Mouse (Mus musculus): ENCODE data around the gene Sh2d3c.

Sh2d3c gene

DNA sequence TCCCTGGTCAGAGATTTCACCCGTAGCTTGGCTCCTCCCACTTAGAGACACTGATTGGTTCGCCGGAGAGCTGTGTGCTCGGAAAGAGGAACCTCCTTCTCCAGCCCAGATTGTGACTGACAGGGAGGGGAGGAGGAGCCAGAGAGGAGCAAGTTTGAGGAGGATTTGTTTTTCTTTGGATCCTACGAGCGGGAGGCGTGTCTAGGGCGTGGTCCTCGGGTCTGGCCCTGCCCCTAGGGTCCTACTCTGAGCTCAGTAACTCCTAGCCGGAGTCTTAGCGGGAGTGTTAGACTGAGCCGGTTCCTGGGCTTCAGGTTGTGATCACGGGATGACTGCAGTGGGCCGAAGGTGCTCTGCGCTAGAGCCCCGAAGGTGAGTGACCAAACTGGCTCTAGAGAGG lies 6.6 kb downstream of the Sh2d3c start:
- peak; percentile 92 for DNase-seq

GRCm38 (mm10) chr2:32728463-32728862 lies 7.6 kb downstream of the Sh2d3c start:
- no peak for DNase-seq

DNA sequence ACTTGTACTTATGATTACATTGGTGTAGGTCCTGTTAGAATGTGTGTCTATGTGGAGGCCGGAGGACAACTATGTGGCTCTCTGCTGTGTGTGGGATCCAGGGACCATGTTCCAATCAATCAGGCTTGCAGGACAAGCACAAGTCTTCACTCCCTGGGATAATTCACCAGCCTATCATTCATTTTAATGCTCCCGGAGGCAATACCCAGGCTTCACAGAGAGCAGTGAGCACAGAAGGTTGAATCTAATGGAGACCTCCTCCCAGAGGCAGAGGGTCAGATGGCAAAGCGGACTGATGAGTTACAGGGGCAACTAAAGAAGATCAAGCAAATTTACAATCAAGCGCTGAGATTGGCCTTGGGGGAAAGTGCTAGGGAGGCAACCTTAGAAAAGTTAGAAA lies 8.7 kb downstream of the Sh2d3c start:
- DNase-seq, result no peak

GRCm38 (mm10) chr2:32730854-32731253 lies 10.0 kb downstream of the Sh2d3c start:
- no peak for DNase-seq

DNA sequence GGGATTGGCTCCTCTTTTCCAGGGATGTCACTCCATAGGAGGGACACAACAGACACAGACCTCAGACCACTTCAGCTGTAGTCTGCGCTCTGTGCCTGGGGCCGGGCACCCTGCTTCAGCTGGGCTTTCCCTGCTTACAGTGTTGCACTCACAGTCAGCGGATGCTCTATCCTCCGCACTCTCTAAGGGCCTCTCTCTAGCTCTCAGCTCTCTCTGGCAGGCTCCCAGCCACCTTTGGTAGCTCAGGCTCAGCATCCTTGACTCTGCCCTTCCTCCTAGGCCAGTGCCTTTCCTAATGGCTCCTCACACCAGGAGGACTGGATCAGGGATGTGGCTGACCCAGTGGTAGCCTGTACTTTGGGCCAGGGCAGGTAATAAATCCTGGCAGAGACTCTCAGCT lies 11.1 kb downstream of the Sh2d3c start:
- no peak for DNase-seq

DNA sequence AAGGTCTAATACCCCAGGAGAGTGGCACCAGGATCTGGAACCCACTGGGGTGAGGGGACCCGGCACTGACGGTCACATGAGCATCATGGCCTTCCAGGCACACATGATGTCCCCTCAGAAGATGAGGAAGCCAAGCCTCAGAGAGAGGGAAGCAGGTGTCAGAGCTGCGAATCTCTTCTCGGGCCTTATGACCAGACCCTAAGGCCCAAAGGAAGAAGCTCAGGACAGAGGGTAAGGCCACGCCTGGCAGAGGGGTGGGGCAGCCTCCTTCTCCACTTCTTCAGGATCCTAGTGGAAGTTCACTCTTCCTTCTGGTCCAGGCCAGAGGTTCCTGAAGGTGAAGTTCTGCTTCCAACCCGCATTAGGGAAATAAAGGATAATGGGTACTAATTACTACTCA lies 11.8 kb downstream of the Sh2d3c start:
- no peak for DNase-seq

GRCm38 (mm10) chr2:32734480-32734879 lies 13.6 kb downstream of the Sh2d3c start:
- no peak for DNase-seq

- DNase-seq, result no peak
Measured at GRCm38 (mm10) chr2:32734933-32735332, 14.1 kb downstream of the Sh2d3c start.

GRCm38 (mm10) chr2:32736306-32736829 lies 15.5 kb downstream of the Sh2d3c start:
- no peak for DNase-seq

- DNase-seq, result no peak
Measured at GRCm38 (mm10) chr2:32737008-32737407, 16.2 kb downstream of the Sh2d3c start.

- DNase-seq, result no peak
Measured at GRCm38 (mm10) chr2:32739311-32739710, 18.5 kb downstream of the Sh2d3c start.

DNA sequence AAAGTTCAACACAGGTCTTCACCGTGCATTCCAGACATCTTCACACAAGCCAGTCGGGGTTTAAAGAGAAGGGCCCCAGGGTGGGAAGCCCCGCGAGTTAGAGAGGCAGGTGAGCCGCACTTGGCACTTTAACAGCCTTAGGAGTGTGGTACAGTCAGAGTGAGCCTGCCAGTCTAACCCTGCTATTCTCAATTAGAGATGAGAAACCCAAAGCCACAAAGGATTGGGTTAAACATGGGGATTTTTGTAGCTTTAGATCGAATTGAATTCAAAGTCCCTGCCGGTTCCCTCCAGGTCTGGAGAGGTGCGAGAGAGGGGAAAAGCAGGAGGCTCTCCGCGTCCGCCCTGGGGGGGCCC lies 20.0 kb downstream of the Sh2d3c start, which contains the start of gene 6330409D20Rik:
Gene 6330409D20Rik, minus strand, starts transcription at position 101 of the 357 bp plus-strand sequence.
- no peak for DNase-seq

DNA sequence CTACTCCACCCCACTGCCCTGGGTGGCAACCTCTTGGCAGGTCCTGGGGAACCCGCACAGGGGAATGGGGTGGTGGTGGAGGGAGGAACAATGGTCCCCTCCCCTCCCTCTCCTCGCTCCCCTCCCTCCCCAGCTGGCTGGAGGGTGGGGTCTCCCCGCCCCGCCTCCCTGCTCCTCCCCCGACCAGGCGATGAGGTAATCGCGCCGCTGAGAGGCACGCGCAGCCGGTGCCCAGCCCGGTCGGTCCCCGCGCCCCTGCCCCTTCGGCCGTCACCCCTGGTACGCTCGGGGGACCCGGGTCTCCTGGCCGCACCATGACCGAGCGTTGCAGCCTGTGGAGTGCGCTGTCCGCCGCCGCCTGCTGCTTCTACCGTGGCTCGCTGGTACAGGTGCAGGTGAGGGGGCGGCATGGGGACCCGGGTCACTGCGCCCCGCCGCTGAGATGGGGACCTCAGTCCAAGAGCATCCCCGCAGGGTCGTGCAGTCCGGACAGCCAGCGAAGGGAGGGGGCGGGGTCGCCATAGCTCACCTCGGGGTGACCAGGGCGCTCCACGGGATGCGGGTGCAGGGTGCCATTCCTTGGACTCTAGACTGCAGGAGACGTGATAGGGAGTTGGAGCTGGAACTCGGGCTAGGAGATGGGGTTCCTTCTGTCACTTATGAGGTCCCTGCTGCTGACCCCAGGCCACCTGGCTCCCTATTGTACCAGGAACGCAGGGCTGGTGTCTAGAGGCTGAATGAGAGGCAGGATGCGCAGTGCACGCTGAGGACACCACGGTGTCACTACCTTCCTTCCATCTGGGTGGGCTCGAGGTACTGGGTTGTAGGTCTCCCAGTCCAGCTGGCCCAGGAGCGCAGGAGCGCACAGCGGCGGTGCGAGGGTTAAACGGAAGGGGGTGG lies 20.7 kb downstream of the Sh2d3c start:
- peak; percentile 63 for DNase-seq

DNA sequence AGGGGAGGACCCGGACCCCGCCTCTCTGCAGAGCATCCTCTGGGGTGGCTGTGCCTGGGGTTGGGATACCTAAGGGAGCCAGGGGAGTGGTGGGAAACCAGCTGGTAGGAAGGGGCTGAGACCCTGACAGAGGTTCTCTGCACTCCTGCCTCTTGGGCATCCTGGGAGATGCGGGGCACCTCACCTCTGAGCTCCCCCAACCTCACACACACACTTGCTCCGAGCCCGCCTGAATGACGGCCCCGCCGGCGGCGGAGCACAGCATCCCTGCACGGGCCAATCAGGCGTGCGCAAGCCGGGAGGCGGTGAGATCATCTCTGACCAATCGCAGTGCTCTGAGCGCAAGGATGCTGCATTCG lies 21.3 kb downstream of the Sh2d3c start:
- DNase-seq, result peak; percentile 93

- no peak for DNase-seq
Measured at GRCm38 (mm10) chr2:32744272-32744982, 23.6 kb downstream of the Sh2d3c start.

DNA sequence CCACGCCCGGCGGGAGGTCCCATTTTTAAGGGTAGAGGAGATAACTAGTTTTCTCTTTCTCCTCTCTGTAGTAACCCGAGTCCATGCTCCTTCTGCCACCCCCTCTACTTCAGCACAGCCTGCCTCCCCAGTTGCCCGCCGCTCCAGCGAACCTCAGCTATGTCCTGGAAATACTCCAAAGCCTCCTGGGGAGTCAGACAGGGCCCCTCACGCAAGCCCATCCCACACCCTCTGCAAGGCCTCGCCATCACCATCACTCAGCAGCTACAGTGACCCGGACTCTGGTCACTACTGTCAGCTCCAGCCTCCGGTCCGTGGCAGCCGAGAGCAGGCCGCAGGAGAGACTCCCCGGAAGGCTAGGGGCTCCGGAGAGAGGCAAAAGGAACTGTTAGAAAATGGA lies 28.2 kb downstream of the Sh2d3c start:
- no peak for DNase-seq

DNA sequence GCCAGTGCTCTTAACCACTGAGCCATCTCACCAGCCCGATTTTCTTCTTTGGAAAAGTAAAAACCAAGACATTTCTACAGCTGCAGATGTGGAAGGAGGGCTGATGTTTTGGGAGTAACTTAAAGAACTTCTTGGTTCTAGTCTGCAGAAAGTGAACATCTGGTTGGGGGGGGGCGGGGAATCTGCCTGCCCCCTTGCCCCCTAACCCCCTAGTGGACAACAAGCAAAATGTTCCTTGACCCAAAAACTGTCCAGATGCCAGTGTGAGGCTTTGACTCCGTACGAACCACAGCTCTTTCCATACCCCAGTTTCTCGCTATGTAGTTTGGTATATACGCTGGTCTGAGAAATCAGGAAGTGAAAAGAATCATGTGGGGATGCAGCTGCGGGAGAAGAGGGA lies 29.3 kb downstream of the Sh2d3c start:
- no peak for DNase-seq

- DNase-seq, result no peak
Measured at GRCm38 (mm10) chr2:32750887-32751664, 30.2 kb downstream of the Sh2d3c start.

DNA sequence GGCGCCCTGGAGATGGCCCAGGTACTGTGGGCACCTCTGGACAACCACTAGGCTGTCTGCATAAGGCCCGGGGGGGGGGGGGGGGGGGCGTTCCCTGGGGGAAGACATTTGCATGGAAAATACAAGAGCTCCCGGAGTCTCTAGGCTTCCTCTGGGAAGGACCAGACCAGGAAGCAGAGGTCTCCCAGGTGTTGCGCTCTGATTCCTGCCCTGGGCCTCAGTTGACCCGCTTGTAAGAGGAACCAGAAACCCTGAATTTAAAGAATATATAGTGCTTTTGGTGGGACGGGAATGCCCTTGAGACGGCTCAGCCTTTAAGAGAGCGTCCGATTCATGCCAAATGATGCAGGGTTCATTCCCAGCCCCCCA lies 30.8 kb downstream of the Sh2d3c start:
- no peak for DNase-seq

DNA sequence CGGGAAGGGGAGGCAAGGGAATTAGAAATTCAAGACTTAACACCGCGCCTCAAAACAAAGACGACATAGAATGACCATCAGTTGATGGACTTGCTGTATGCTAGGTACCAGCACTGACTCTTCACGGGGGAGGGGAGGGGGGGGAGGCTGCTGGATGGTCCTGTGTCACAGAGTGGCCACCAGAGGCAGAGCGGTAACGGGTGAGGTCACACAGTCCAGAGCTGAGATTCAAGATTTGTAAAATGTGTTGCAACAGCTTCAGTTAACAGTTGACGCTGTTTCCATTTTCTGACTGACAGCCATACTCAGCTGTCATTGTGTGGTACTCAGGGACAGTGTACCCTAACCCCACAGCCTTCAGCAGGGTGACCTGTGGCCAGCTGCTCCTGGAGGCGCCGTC lies 31.3 kb downstream of the Sh2d3c start:
- DNase-seq, result no peak

DNA sequence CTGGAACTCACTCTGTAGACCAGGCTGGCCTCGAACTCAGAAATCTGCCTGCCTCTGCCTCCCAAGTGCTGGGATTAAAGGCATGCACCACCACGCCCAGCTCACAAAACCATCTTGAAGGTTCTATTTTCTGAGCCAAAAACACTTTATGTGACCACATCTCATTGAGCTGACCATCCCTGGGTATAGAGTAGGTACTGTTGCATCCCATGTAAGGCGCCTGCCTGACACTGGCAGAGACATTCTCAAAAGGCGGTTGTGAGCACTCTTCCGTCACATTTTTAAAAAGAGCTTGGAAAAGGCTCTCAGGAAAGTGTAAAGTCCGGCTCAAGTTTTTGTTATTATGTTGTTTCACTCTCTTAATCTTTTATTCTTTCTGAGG lies 35.8 kb downstream of the Sh2d3c start:
- DNase-seq, result no peak

- peak; percentile 98 for DNase-seq
Measured at GRCm38 (mm10) chr2:32757056-32757845, 36.4 kb downstream of the Sh2d3c start, which contains the start of gene Tor2a. Gene Tor2a (plus strand): TSS chr2:32757234.

All from right cerebral cortex, adult 18-20 months (tissue).